Mouse (Mus musculus) small intestine, adult 2 months (tissue): Measurements from ENCODE around the gene Greb1.

Source experiments
- CTCF ChIP-seq: fragments of 200-500 bp; IDR thresholded peaks from 2 replicates; pipeline ENCODE4 v1.5.1; 2012; ENCODE audit warnings: low read depth, mild to moderate bottlenecking, control low read depth, inconsistent platforms, low read length, moderate library complexity, mixed read lengths; ENCODE audit not compliant: insufficient replicate concordance, insufficient read length; ENCODE audit errors: extremely low read depth
- POLR2A ChIP-seq: fragments of 200-500 bp; IDR thresholded peaks from 2 replicates; pipeline ENCODE4 v1.6.1; 2012; ENCODE audit warnings: low read depth, mild to moderate bottlenecking, control low read depth, inconsistent platforms, low read length, moderate library complexity

- no peak for TF ChIP-seq POLR2A
- TF ChIP-seq CTCF = no peak
Measured at GRCm38 (mm10) chr12:16803237-16803955, 2.7 kb upstream of the Greb1 start.
